Mouse (Mus musculus): ENCODE measurements around the gene Syne1. TPM values are rescaled to one million over a fixed set of nuclear protein-coding genes. Genes with fewer than 3 reads are reported as not detected.

The Syne1 gene
- 2.4 and 2.5 TPM in 2 replicates for polyA plus RNA-seq (2015; fragmentation: Nextera tagmentation; extraction: Ambion mirVana)

DNA sequence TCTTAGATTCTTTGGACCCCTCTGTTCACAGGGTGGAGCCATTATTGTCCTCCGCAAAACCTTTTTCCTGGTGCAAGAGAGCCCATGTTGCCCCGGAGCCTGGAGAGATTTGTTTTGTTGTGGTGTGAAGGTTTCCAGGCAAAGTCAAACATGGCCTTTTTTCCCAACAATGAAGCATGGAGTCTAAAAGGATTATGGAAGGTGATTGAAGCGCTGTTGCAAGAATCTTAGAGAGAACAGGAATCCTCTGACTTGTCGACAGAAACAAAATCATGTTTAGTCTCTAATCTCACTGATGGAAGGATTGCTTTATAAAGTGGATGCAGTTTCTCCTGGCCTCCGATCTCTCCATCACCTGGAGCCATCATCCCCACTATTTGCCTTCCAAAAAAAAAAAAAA lies at the start of gene Syne1:
TSS of gene Syne1 (minus strand) at position 101 of the 400 bp plus-strand sequence.
- Histone ChIP-seq H3K9ac (peak within 1 kb of the TSS; percentile 49), H3K36me3 (no peaks in the 10 kb centered on the region), H3K4me1 (replicated peaks) (peaks cover 7% of the 10 kb centered on the region), H3K27me3 (0 out of 2 replicates have a peak, but pooled peaks cover 10% of the 10 kb centered on the region), H3K27ac (no peak within 1 kb of the TSS), H3K9me3 (replicated peaks) (no peaks in the 10 kb centered on the region), H3K4me3 (replicated peaks) (peak within 1 kb of the TSS; percentile 51), H3K4me2 (peak within 1 kb of the TSS; percentile 73)
- no peak for DNase-seq
- 69% methylated on average over 5 of the region's 5 CpGs for WGBS (ENCODE audit: insufficient replicate concordance)
- ATAC-seq (ENCODE audit: low read depth), result no peak

- whole genome bisulfite sequencing (ENCODE audit: insufficient replicate concordance), result 18% methylated on average over 7 of the region's 7 CpGs
- Histone ChIP-seq H3K4me2 (no peak overlapping the region), H3K36me3 (no peaks in the 10 kb centered on the region), H3K9ac (no peak overlapping the region), H3K27me3 (no peaks in the 10 kb centered on the region), H3K9me3 (replicated peaks) (no peaks in the 10 kb centered on the region), H3K4me3 (replicated peaks) (no peak overlapping the region), H3K4me1 (replicated peaks) (peaks cover 4% of the 10 kb centered on the region; the same call in 1 of the 2 replicates), H3K27ac (no peak overlapping the region)
- ATAC-seq (ENCODE audit: low read depth) (peak; percentile 51; the same call in 1 of the 2 replicates), DNase-seq (peak; percentile 14)
Observed at GRCm38 (mm10) chr10:5600123-5600522, 48.8 kb upstream of the Syne1 start.

DNA sequence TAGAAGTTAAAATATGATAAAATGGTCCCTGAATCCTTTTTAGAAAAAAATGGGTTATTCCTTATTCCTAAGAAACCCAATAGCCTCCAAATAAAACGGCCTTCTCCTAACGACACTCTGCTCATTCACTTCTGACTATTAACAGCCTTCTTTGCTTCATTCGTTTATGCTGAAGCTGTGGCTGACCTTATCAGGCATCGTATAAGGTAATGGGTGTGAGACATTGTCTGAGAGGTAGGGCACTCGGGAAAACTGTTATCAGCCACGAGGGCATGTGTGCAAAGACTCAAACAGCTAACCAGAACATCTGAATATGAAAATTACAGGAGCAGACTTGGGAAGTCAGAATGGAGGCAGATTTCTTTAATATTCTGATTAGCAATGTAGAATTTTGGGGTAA lies 45.3 kb upstream of the Syne1 start:
- WGBS (ENCODE audit: insufficient replicate concordance), result 16% methylated on average over 6 of the region's 6 CpGs
- no peak overlapping the region for H3K4me2 ChIP-seq
- peaks cover 4% of the 10 kb centered on the region; the same call in 1 of the 2 replicates for H3K4me1 ChIP-seq (replicated peaks)
- H3K9ac ChIP-seq, result no peak overlapping the region
- ATAC-seq (ENCODE audit: low read depth) (no peak), DNase-seq (no peak)
- H3K36me3 ChIP-seq, result no peaks in the 10 kb centered on the region
- H3K27me3 ChIP-seq, result no peaks in the 10 kb centered on the region
- no peak overlapping the region for H3K27ac ChIP-seq
- H3K9me3 ChIP-seq (replicated peaks), result no peaks in the 10 kb centered on the region
- H3K4me3 ChIP-seq (replicated peaks), result no peak overlapping the region

DNA sequence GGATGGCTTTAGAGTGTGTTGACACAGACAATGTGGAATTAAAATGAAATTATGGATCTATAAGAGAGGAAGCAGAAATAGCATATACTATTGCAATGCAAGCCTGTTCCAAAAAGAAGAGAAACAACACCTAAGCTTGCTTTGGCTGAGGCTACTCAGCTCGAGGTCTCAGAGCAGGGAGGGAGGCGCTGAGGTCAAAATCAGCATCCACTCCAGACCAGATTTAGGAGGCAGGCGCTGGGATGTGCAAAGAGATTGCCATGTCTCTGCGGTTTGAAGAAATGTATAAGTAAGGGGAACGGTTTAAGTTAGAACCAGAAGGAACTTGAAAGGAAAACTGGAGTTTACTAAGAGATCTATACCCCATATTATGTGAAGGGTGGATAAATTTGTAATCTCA lies 43.2 kb upstream of the Syne1 start:
- no peak overlapping the region for H3K9ac ChIP-seq
- H3K36me3 ChIP-seq, result no peaks in the 10 kb centered on the region
- H3K27me3 ChIP-seq, result no peaks in the 10 kb centered on the region
- 32% methylated on average over 5 of the region's 5 CpGs for WGBS (ENCODE audit: insufficient replicate concordance)
- H3K4me2 ChIP-seq, result no peak overlapping the region
- no peak overlapping the region for H3K27ac ChIP-seq
- H3K4me3 ChIP-seq (replicated peaks), result no peak overlapping the region; the same call in 1 of the 2 replicates
- no peaks in the 10 kb centered on the region for H3K9me3 ChIP-seq (replicated peaks)
- peaks cover 4% of the 10 kb centered on the region; the same call in 1 of the 2 replicates for H3K4me1 ChIP-seq (replicated peaks)
- no peak for ATAC-seq (ENCODE audit: low read depth)
- no peak for DNase-seq

GRCm38 (mm10) chr10:5593464-5593863 lies 42.2 kb upstream of the Syne1 start, which contains the start of gene Myct1:
TSS of gene Myct1 (plus strand) at chr10:5593775.
- Histone ChIP-seq H3K4me2 (no peak within 1 kb of the TSS), H3K36me3 (no peaks in the 10 kb centered on the region), H3K9ac (no peak within 1 kb of the TSS), H3K27me3 (no peaks in the 10 kb centered on the region), H3K4me3 (replicated peaks) (no peak within 1 kb of the TSS; the same call in 1 of the 2 replicates), H3K27ac (no peak within 1 kb of the TSS), H3K4me1 (replicated peaks) (peaks cover 4% of the 10 kb centered on the region; the same call in 1 of the 2 replicates), H3K9me3 (replicated peaks) (no peaks in the 10 kb centered on the region)
- DNase-seq, result no peak
- WGBS (ENCODE audit: insufficient replicate concordance), result 10% methylated on average over 5 of the region's 5 CpGs
- ATAC-seq (ENCODE audit: low read depth), result no peak

DNA sequence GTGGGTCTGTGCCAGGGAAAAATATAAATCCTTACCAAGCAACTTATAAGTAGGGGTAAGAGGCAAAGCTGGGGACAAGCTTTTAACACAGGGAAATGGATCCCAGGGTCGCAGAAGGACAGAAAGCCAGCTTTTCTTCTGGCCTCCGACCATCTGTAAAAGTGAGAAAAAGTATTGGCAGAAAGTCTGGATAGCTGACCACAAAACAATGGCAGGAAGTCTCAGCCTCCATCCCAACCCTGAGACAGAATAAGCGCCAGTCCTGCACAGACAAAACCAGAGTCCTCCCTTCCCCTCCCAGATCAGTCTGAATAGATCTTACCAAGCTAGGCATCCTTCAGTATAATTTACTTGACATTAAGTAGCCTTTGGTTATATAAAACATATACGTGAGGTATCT lies 40.7 kb upstream of the Syne1 start:
- Histone ChIP-seq H3K4me1 (replicated peaks) (peaks cover 4% of the 10 kb centered on the region; the same call in 1 of the 2 replicates), H3K4me2 (no peak overlapping the region), H3K27ac (no peak overlapping the region), H3K36me3 (no peaks in the 10 kb centered on the region), H3K9ac (no peak overlapping the region), H3K4me3 (replicated peaks) (no peak overlapping the region), H3K27me3 (no peaks in the 10 kb centered on the region), H3K9me3 (replicated peaks) (no peaks in the 10 kb centered on the region)
- DNase-seq, result no peak
- WGBS (ENCODE audit: insufficient replicate concordance), result 39% methylated on average over 4 of the region's 4 CpGs
- no peak for ATAC-seq (ENCODE audit: low read depth)

GRCm38 (mm10) chr10:5591061-5591460 lies 39.8 kb upstream of the Syne1 start:
- DNase-seq (no peak), ATAC-seq (ENCODE audit: low read depth) (no peak)
- no peak overlapping the region for H3K9ac ChIP-seq
- H3K4me2 ChIP-seq, result no peak overlapping the region
- 66% methylated on average over 2 of the region's 2 CpGs for WGBS (ENCODE audit: insufficient replicate concordance)
- H3K4me3 ChIP-seq (replicated peaks), result no peak overlapping the region
- no peaks in the 10 kb centered on the region for H3K36me3 ChIP-seq
- no peak overlapping the region for H3K27ac ChIP-seq
- H3K4me1 ChIP-seq (replicated peaks), result no peaks in the 10 kb centered on the region
- H3K9me3 ChIP-seq (replicated peaks), result no peaks in the 10 kb centered on the region
- H3K27me3 ChIP-seq, result no peaks in the 10 kb centered on the region

GRCm38 (mm10) chr10:5573328-5573727 lies 22.0 kb upstream of the Syne1 start:
- DNase-seq (no peak), ATAC-seq (ENCODE audit: low read depth) (no peak)
- Histone ChIP-seq H3K27ac (no peak overlapping the region), H3K27me3 (no peaks in the 10 kb centered on the region), H3K9ac (no peak overlapping the region), H3K4me2 (no peak overlapping the region), H3K4me1 (replicated peaks) (no peaks in the 10 kb centered on the region), H3K9me3 (replicated peaks) (no peaks in the 10 kb centered on the region), H3K4me3 (replicated peaks) (no peak overlapping the region), H3K36me3 (no peaks in the 10 kb centered on the region)
- 48% methylated on average over 2 of the region's 2 CpGs for whole genome bisulfite sequencing (ENCODE audit: insufficient replicate concordance)

DNA sequence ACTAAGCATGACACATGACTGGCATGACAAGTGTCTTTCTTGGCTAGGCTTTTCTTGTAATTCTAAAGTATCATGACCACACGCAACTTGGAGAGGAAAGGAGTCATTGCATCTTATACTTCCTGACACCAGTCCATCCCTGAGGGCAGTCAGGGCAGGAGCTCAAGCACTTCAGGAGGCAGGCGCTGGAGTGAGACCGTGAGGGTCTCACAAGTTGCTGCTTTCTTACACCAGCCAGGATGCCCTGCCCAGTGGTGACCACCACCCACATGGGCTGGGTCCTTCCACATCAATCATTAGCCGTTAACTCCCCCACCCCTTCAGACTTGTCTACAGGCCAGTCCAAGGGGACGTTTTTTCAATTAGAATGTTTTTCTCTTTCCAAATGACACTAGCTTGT lies 20.1 kb upstream of the Syne1 start:
- Histone ChIP-seq H3K4me3 (replicated peaks) (no peak overlapping the region), H3K9me3 (replicated peaks) (no peaks in the 10 kb centered on the region), H3K4me1 (replicated peaks) (no peaks in the 10 kb centered on the region), H3K27me3 (no peaks in the 10 kb centered on the region), H3K4me2 (no peak overlapping the region), H3K27ac (no peak overlapping the region), H3K36me3 (no peaks in the 10 kb centered on the region), H3K9ac (no peak overlapping the region)
- DNase-seq, result no peak
- no peak for ATAC-seq (ENCODE audit: low read depth)
- WGBS (ENCODE audit: insufficient replicate concordance), result 54% methylated on average over 5 of the region's 5 CpGs

DNA sequence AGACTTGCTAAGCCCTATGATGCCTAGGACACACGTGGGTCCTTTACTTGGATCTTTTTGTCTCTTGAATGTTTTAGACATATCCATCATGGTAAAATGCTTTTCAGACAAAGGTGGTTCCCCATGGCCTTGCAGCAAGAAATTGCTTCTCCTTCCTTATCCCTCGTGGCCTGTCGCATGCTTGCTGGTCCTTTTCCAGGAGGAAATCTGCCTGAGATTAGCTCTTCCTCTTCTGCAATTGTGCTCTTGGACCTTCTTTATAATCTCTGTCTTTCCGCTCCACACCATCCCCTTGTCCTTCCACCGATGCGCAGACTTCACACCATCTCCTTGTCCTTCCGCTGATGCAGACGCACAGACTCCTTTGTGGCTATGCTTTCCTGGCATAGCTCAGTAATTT lies 18.8 kb upstream of the Syne1 start:
- ATAC-seq (ENCODE audit: low read depth) (no peak), DNase-seq (no peak)
- Histone ChIP-seq H3K4me3 (replicated peaks) (no peak overlapping the region), H3K4me2 (no peak overlapping the region), H3K9ac (no peak overlapping the region), H3K9me3 (replicated peaks) (no peaks in the 10 kb centered on the region), H3K27ac (no peak overlapping the region), H3K36me3 (no peaks in the 10 kb centered on the region), H3K4me1 (replicated peaks) (no peaks in the 10 kb centered on the region), H3K27me3 (no peaks in the 10 kb centered on the region)
- 61% methylated on average over 8 of the region's 8 CpGs for WGBS (ENCODE audit: insufficient replicate concordance)

- ATAC-seq (ENCODE audit: low read depth) (no peak), DNase-seq (no peak)
- Histone ChIP-seq H3K36me3 (no peaks in the 10 kb centered on the region), H3K9me3 (replicated peaks) (no peaks in the 10 kb centered on the region), H3K4me3 (replicated peaks) (no peak overlapping the region), H3K4me2 (no peak overlapping the region), H3K27me3 (no peaks in the 10 kb centered on the region), H3K9ac (no peak overlapping the region), H3K4me1 (replicated peaks) (no peaks in the 10 kb centered on the region), H3K27ac (no peak overlapping the region)
- WGBS (ENCODE audit: insufficient replicate concordance), result 63% methylated on average over 4 of the region's 4 CpGs
Observed at GRCm38 (mm10) chr10:5568991-5569390, 17.7 kb upstream of the Syne1 start.

DNA sequence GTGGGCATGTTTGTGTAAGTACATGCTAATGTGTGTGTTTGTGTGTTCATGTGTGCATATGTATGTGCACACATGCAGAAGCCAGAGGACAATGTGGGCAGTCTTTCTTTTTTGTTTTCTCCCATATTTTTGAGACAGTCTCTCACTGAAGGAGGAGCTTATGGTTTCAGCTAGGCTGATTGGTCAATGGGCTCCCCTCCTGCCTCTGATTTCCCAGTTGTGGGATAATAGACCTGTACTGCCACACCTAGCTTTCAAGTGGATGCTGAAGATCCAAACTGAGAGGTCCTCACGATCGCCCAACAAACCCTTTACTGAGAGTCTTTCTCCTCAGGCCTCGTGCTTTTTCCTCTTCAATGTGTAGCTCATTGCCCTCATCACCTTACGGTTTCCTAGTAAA lies 10.4 kb upstream of the Syne1 start:
- Histone ChIP-seq H3K4me2 (no peak overlapping the region), H3K27me3 (no peaks in the 10 kb centered on the region), H3K4me3 (replicated peaks) (no peak overlapping the region), H3K9ac (no peak overlapping the region), H3K36me3 (no peaks in the 10 kb centered on the region), H3K27ac (no peak overlapping the region), H3K9me3 (replicated peaks) (no peaks in the 10 kb centered on the region), H3K4me1 (replicated peaks) (no peaks in the 10 kb centered on the region)
- WGBS (ENCODE audit: insufficient replicate concordance), result 60% methylated on average over 4 of the region's 4 CpGs
- ATAC-seq (ENCODE audit: low read depth) (no peak), DNase-seq (no peak)
